Mouse (Mus musculus) splenic B cell, adult 2 months (primary cell): Measurements from ENCODE around the gene Tst.

Experiments used
- DNase-seq: peaks from one replicate; pipeline ENCODE4 v3.0.0-alpha.2; 2011; ENCODE audit warnings: low read depth, low spot score
- H3K27me3 ChIP-seq: 2 replicates; pipeline ENCODE4 v1.6.1; 2012; ENCODE audit warnings: mild to moderate bottlenecking, low read length, moderate library complexity, mixed read lengths; ENCODE audit not compliant: control insufficient read depth, poor library complexity, insufficient read depth, severe bottlenecking
- H3K36me3 ChIP-seq: 2 replicates; pipeline ENCODE4 v1.6.1; 2012; ENCODE audit warnings: mild to moderate bottlenecking, low read length, moderate library complexity, mixed read lengths; ENCODE audit not compliant: control insufficient read depth, poor library complexity, insufficient read depth, severe bottlenecking

Tst gene

DNA sequence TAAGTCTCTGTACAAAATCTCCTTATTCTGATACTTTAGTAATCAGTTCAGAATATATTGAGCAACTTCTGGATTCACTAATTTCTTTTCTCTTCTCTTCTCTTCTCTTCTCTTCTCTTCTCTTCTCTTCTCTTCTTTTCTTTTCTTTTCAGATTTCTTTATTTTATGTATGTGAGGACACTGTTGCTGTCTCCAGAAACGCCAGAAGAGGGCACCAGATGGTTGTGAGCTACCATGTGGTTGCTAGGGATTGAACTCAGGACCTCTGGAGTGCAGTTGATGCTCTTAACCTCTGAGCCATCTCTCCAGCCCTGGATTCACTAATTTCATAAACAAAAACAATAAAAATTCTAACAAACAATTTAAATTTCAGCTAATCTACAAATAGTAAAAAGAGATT is 50.7 kb downstream of the Tst start:
- Histone ChIP-seq H3K36me3 (no peaks in the 10 kb centered on the region), H3K27me3 (no peaks in the 10 kb centered on the region)
- peak; percentile 63 for DNase-seq

DNA sequence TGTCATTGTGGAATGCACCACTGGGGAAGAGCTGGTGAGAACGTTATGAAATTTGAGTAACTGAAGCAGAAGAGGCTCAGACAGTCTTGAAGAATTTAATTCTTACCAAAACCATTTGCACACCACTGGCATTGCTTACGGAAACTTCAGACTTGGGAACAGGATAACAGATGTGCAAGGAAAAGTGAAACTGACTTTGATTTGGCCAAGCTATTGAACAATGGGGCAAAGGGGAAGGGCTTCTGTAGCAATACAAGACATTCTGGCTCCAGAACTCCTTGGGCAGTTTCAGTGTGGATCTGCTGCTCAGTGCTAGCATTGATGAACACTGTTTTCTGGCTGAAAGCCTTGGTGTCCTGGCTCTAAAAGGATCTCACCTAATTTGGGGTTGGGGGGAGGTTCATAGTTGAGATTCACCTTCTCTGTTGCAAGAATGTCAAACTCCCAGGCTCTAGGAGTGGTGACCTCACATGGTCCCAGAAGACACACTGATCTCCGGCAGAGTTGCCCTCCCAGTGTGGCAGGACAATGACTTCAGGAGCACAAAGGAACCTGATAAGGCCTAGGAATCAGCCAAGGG is 54.0 kb downstream of the Tst start:
- no peaks in the 10 kb centered on the region for H3K36me3 ChIP-seq
- DNase-seq = no peak
- no peaks in the 10 kb centered on the region for H3K27me3 ChIP-seq
